Mouse (Mus musculus) myocyte (in vitro differentiated cells): ENCODE data around the gene Rpl41. TPM values are rescaled to one million over a fixed set of nuclear protein-coding genes. Genes with fewer than 3 reads are reported as not detected.
A peak's percentile ranks its signal among the peaks of the same experiment; 100 is the strongest.

Experiments used
- H3K27me3 ChIP-seq: one replicate; pipeline ENCODE4 v1.6.1; 2011; ENCODE audit not compliant: control insufficient read depth, insufficient read depth, insufficient read length
- H3K36me3 ChIP-seq: one replicate; pipeline ENCODE4 v1.6.1; 2011; ENCODE audit not compliant: control insufficient read depth, insufficient read depth
- H3K4me2 ChIP-seq: one replicate; pipeline ENCODE4 v1.6.1; 2011; ENCODE audit warnings: low read depth, control low read depth
- H3K4me3 ChIP-seq: one replicate; pipeline ENCODE4 v1.5.1; 2011; ENCODE audit warnings: mild to moderate bottlenecking, control low read depth, moderate library complexity
- H3K79me2 ChIP-seq: one replicate; pipeline ENCODE4 v1.6.1; 2011; ENCODE audit not compliant: control insufficient read depth, insufficient read depth
- H3ac ChIP-seq: one replicate; pipeline ENCODE4 v1.6.1; 2011; ENCODE audit not compliant: control insufficient read depth, insufficient read length
- CEBPB ChIP-seq: IDR thresholded peaks from 2 replicates; pipeline ENCODE4 v1.6.1; 2011; ENCODE audit warnings: mild to moderate bottlenecking, moderate library complexity; ENCODE audit not compliant: poor library complexity, insufficient read depth, severe bottlenecking
- E2F4 ChIP-seq: IDR thresholded peaks from one replicate; pipeline ENCODE4 v1.6.1; 2011; ENCODE audit warnings: mild to moderate bottlenecking, control low read depth, moderate library complexity; ENCODE audit not compliant: insufficient read depth
- MAX ChIP-seq: IDR thresholded peaks from one replicate; pipeline ENCODE4 v1.6.1; 2011; ENCODE audit warnings: low read depth, mild to moderate bottlenecking, control low read depth
- MYOD1 ChIP-seq, 3 experiments: IDR thresholded peaks; one replicate each; pipeline ENCODE4 v1.6.1; 2011; ENCODE audit warnings: control low read depth in 2 of 3, low read depth in 2 of 3, mild to moderate bottlenecking in 2 of 3, moderate library complexity in 1 of 3; ENCODE audit not compliant: insufficient read length in 2 of 3, control insufficient read depth in 1 of 3
- MYOG ChIP-seq, 3 experiments: IDR thresholded peaks; one replicate each; pipeline ENCODE4 v1.6.1; 2011; ENCODE audit warnings: control low read depth in 2 of 3, low read depth in 2 of 3, mild to moderate bottlenecking in 2 of 3; ENCODE audit not compliant: insufficient read length in 2 of 3, control insufficient read depth in 1 of 3, insufficient read depth in 1 of 3
- POLR2A ChIP-seq: IDR thresholded peaks from one replicate; pipeline ENCODE4 v1.6.1; 2011; ENCODE audit warnings: low read depth, mild to moderate bottlenecking, control low read depth, moderate library complexity; ENCODE audit not compliant: insufficient read length
- POLR2AphosphoS2 ChIP-seq: IDR thresholded peaks from one replicate; pipeline ENCODE4 v1.6.1; 2011; ENCODE audit warnings: low read depth, control low read depth; ENCODE audit not compliant: insufficient read length
- REST ChIP-seq: IDR thresholded peaks from one replicate; pipeline ENCODE4 v1.6.1; 2011; ENCODE audit warnings: mild to moderate bottlenecking, control low read depth, moderate library complexity; ENCODE audit not compliant: insufficient read depth, insufficient read length
- SRF ChIP-seq: IDR thresholded peaks from one replicate; pipeline ENCODE4 v1.6.1; 2011; ENCODE audit warnings: low read depth; ENCODE audit not compliant: control insufficient read depth, insufficient read length
- TCF12 ChIP-seq: IDR thresholded peaks from one replicate; pipeline ENCODE4 v1.6.1; 2011; ENCODE audit warnings: mild to moderate bottlenecking, control low read depth; ENCODE audit not compliant: poor library complexity, insufficient read depth, severe bottlenecking
- TCF3 ChIP-seq: IDR thresholded peaks from one replicate; pipeline ENCODE4 v1.6.1; 2011; ENCODE audit warnings: low read depth, control low read depth; ENCODE audit not compliant: insufficient read length
- USF1 ChIP-seq: IDR thresholded peaks from one replicate; pipeline ENCODE4 v1.6.1; 2011; ENCODE audit warnings: low read depth, mild to moderate bottlenecking, control low read depth, moderate library complexity
- polyA plus RNA-seq: library from polyadenylated mRNA; unstranded; fragments of >200 nt; fragmentation: generic; extraction: Trizol; gene quantifications from one replicate; pipeline ENCODE4 v1.2.1, GENCODE M21; 2012; ENCODE audit warnings: missing spikeins

Gene Rpl41
- polyA plus RNA-seq, 1 experiment, result 12,553 TPM

- no peaks in the 10 kb centered on the region for H3K79me2 ChIP-seq
- H3K4me2 ChIP-seq, result peak overlapping the region; percentile 89
- TF ChIP-seq POLR2AphosphoS2, result no peak
- no peak for TF ChIP-seq MAX
- TF ChIP-seq SRF, result no peak
- TF ChIP-seq MYOG (IDR thresholded peaks at IDR 0.05; ENCODE audit: control insufficient read depth in 1 of 3, insufficient read depth in 1 of 3, insufficient read length in 2 of 3, low read depth in 2 of 3), result peak in 1 of 3 experiments; percentile 19
- peak; percentile 27 for TF ChIP-seq USF1
- no peak for TF ChIP-seq REST
- no peak for TF ChIP-seq CEBPB
- H3K27me3 ChIP-seq, result no peaks in the 10 kb centered on the region
- H3ac ChIP-seq, result no peak overlapping the region
- H3K36me3 ChIP-seq, result no peaks in the 10 kb centered on the region
- no peak overlapping the region for H3K4me3 ChIP-seq
Measured at GRCm38 (mm10) chr10:128536266-128536940, 12.7 kb downstream of the Rpl41 start.

- no peak for TF ChIP-seq MAX
- no peak for TF ChIP-seq SRF
- no peak for TF ChIP-seq MYOG (IDR thresholded peaks at IDR 0.05; ENCODE audit: control insufficient read depth in 1 of 3, insufficient read depth in 1 of 3, insufficient read length in 2 of 3, low read depth in 2 of 3)
- TF ChIP-seq TCF12, result no peak
- TF ChIP-seq MYOD1 (IDR thresholded peaks at IDR 0.05; ENCODE audit: control insufficient read depth in 1 of 3, insufficient read length in 2 of 3, low read depth in 2 of 3), result no peak
- no peak for TF ChIP-seq POLR2AphosphoS2
- TF ChIP-seq USF1, result no peak
- no peak for TF ChIP-seq TCF3
- TF ChIP-seq POLR2A, result no peak
- no peak for TF ChIP-seq REST
- Histone ChIP-seq H3K36me3 (no peaks in the 10 kb centered on the region), H3K4me3 (no peak overlapping the region), H3K79me2 (no peaks in the 10 kb centered on the region), H3ac (no peak overlapping the region), H3K27me3 (no peaks in the 10 kb centered on the region), H3K4me2 (peak overlapping the region; percentile 89)
Measured at GRCm38 (mm10) chr10:128535624-128536265, 13.4 kb downstream of the Rpl41 start.

GRCm38 (mm10) chr10:128535206-128535605, 13.9 kb downstream of the Rpl41 start:
- no peaks in the 10 kb centered on the region for H3K36me3 ChIP-seq
- H3ac ChIP-seq, result no peak overlapping the region
- H3K27me3 ChIP-seq, result no peaks in the 10 kb centered on the region

GRCm38 (mm10) chr10:128526366-128527356, 22.4 kb downstream of the Rpl41 start:
- no peak for TF ChIP-seq TCF3
- peak in 1 of 3 experiments; percentile 8 for TF ChIP-seq MYOD1 (IDR thresholded peaks at IDR 0.05; ENCODE audit: control insufficient read depth in 1 of 3, insufficient read length in 2 of 3, low read depth in 2 of 3)
- peak overlapping the region; percentile 92 for H3K4me2 ChIP-seq
- H3K27me3 ChIP-seq, result no peaks in the 10 kb centered on the region
- H3K4me3 ChIP-seq, result peak overlapping the region; percentile 99
- peaks cover 11% of the 10 kb centered on the region for H3K36me3 ChIP-seq
- peaks cover 24% of the 10 kb centered on the region for H3K79me2 ChIP-seq
- no peak overlapping the region for H3ac ChIP-seq

More at GRCm38 (mm10) chr10:128535206-128535605, 13.9 kb downstream of the Rpl41 start:
- TF ChIP-seq CEBPB (no peak), MAX (no peak)
- Histone ChIP-seq H3K4me3 (no peak overlapping the region), H3K79me2 (no peaks in the 10 kb centered on the region), H3K4me2 (no peak overlapping the region)

GRCm38 (mm10) chr10:128525671-128526308, 23.3 kb downstream of the Rpl41 start, which contains the start of gene Esyt1:
Gene Esyt1 (minus strand): TSS chr10:128525871.
- TF ChIP-seq POLR2AphosphoS2, result peak; percentile 94
- TF ChIP-seq SRF, result no peak
- no peak for TF ChIP-seq TCF12
- TF ChIP-seq TCF3, result peak; percentile 22
- TF ChIP-seq MYOG (IDR thresholded peaks at IDR 0.05; ENCODE audit: control insufficient read depth in 1 of 3, insufficient read depth in 1 of 3, insufficient read length in 2 of 3, low read depth in 2 of 3), result peak; percentile 8 to 80 (median 78)
- peak; percentile 75 to 91 (median 91) for TF ChIP-seq MYOD1 (IDR thresholded peaks at IDR 0.05; ENCODE audit: control insufficient read depth in 1 of 3, insufficient read length in 2 of 3, low read depth in 2 of 3)
- peak; percentile 23 for TF ChIP-seq MAX
- TF ChIP-seq REST, result no peak
- TF ChIP-seq USF1, result peak; percentile 50
- TF ChIP-seq E2F4, result no peak
- peak; percentile 83 for TF ChIP-seq POLR2A
- TF ChIP-seq CEBPB, result peak; percentile 47; the same call in 1 of the 2 replicates
- Histone ChIP-seq H3K4me2 (peak within 1 kb of the TSS; percentile 95), H3K79me2 (peaks cover 25% of the 10 kb centered on the region), H3K36me3 (peaks cover 20% of the 10 kb centered on the region), H3ac (peak within 1 kb of the TSS; percentile 47), H3K27me3 (no peaks in the 10 kb centered on the region), H3K4me3 (peak within 1 kb of the TSS; percentile 99)
